Mouse (Mus musculus) cerebellum, adult 11 months (tissue): ENCODE results near the gene Pih1d1.
"Not testable (repeated sequence)": the region's sequence is repeated elsewhere in the genome, so short reads cannot be mapped to it uniquely, and the experiment has no call there.

Experiments
- DNase-seq: peaks from one replicate; pipeline ENCODE4 v3.0.0; 2022

Pih1d1 gene

GRCm38 (mm10) chr7:45169495-45169894 is 15.4 kb downstream of the Pih1d1 start:
- DNase-seq: peak; percentile 66

GRCm38 (mm10) chr7:45172974-45173373 is 18.9 kb downstream of the Pih1d1 start:
- DNase-seq: no peak

- DNase-seq: not testable (repeated sequence)
Observed at GRCm38 (mm10) chr7:45173772-45174171, 19.7 kb downstream of the Pih1d1 start.

- no peak for DNase-seq
Observed at GRCm38 (mm10) chr7:45174567-45175280, 20.6 kb downstream of the Pih1d1 start.

GRCm38 (mm10) chr7:45175398-45175797 is 21.3 kb downstream of the Pih1d1 start:
- no peak for DNase-seq

GRCm38 (mm10) chr7:45175929-45176328 is 21.8 kb downstream of the Pih1d1 start:
- DNase-seq: no peak

- no peak for DNase-seq
Observed at GRCm38 (mm10) chr7:45176356-45176755, 22.3 kb downstream of the Pih1d1 start.

GRCm38 (mm10) chr7:45178550-45178949 is 24.4 kb downstream of the Pih1d1 start:
- DNase-seq: peak; percentile 42

GRCm38 (mm10) chr7:45179469-45179868 is 25.4 kb downstream of the Pih1d1 start, which contains the start of gene Gfy:
Gene Gfy, minus strand, starts transcription at chr7:45179569.
- DNase-seq: no peak

- no peak for DNase-seq
Observed at GRCm38 (mm10) chr7:45180896-45181477, 26.9 kb downstream of the Pih1d1 start, which contains the start of gene Pth2. Gene Pth2, plus strand, starts transcription at chr7:45180995.

GRCm38 (mm10) chr7:45181540-45181939 is 27.4 kb downstream of the Pih1d1 start:
- no peak for DNase-seq

- DNase-seq: peak; percentile 84
Observed at GRCm38 (mm10) chr7:45182199-45182601, 28.1 kb downstream of the Pih1d1 start.

- no peak for DNase-seq
Observed at GRCm38 (mm10) chr7:45182606-45183005, 28.5 kb downstream of the Pih1d1 start.

- DNase-seq: no peak
Observed at GRCm38 (mm10) chr7:45183672-45184071, 29.6 kb downstream of the Pih1d1 start.

- no peak for DNase-seq
Observed at GRCm38 (mm10) chr7:45185921-45186320, 31.8 kb downstream of the Pih1d1 start.

- no peak for DNase-seq
Observed at GRCm38 (mm10) chr7:45189600-45189999, 35.5 kb downstream of the Pih1d1 start.

- DNase-seq: no peak
Observed at GRCm38 (mm10) chr7:45190186-45190585, 36.1 kb downstream of the Pih1d1 start.

- no peak for DNase-seq
Observed at GRCm38 (mm10) chr7:45191161-45191560, 37.1 kb downstream of the Pih1d1 start.

GRCm38 (mm10) chr7:45191803-45192363 is 37.8 kb downstream of the Pih1d1 start:
- DNase-seq: peak; percentile 81

GRCm38 (mm10) chr7:45192585-45193310 is 38.6 kb downstream of the Pih1d1 start:
- peak; percentile 43 for DNase-seq

- peak; percentile 61 for DNase-seq
Observed at GRCm38 (mm10) chr7:45193406-45193805, 39.3 kb downstream of the Pih1d1 start.

- DNase-seq: peak; percentile 61
Observed at GRCm38 (mm10) chr7:45193871-45194785, 40.0 kb downstream of the Pih1d1 start.
